Mouse (Mus musculus): ENCODE results near the gene Eml2.

Eml2 gene

GRCm38 (mm10) chr7:19202065-19202850, 26.0 kb downstream of the Eml2 start:
- DNase-seq (ENCODE audit: low spot score), result no peak

DNA sequence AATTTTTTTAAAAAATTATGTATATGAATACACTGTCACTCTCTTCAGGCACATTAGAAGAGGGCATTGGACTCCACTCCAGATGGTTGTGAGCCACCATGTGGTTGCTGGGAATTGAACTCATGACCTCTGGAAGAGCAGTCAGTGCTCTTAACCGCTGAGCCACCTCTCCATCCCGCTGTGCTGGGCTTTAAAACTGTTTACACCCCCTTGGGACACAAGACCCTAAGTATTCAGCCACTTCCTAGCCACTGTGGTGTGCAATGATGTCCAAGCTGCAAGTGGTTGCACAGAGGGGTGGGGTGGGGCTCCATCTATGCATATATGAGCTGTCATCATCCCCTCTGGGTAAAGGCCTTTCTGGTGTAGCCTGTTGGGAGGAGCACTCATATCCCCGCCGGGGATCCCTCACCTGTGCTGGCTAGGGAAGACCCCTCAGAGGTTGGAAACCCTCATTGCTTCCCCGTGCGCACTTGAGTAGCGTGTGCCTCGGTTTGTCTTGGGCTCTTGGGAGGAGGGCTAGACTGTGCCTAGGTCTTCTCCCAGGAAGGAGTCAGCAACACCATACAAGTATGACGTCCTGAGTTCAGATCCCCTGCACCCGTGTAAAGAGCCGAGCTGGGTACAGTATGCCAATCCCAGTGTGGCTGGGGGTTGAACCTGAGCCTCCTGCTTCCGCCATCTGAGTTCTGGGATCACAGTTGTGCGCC, 32.1 kb downstream of the Eml2 start:
- DNase-seq (ENCODE audit: low spot score), result no peak

GRCm38 (mm10) chr7:19208944-19209472, 32.8 kb downstream of the Eml2 start:
- DNase-seq (ENCODE audit: low spot score), result no peak

GRCm38 (mm10) chr7:19209494-19209893, 33.3 kb downstream of the Eml2 start:
- DNase-seq (ENCODE audit: low spot score), result no peak

DNA sequence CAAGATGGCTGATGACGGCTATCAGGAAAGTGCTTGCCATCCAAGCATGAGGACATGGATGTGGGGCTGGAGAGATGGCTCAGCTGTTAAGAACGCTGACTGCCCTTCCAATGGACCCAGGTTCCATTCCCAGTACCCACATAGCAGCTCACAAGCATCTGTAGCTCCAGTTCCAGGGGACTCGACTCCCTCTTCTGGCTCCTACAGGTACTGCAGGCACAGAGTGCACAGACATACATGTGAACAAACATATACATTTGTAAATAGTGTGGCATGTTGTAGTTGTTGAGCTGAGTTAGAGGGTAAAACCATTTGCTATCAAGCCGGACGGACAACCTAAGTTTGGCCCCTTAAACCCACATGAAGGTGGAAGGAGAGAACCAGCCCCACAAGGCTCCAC, 33.8 kb downstream of the Eml2 start:
- no peak for DNase-seq (ENCODE audit: low spot score)

DNA sequence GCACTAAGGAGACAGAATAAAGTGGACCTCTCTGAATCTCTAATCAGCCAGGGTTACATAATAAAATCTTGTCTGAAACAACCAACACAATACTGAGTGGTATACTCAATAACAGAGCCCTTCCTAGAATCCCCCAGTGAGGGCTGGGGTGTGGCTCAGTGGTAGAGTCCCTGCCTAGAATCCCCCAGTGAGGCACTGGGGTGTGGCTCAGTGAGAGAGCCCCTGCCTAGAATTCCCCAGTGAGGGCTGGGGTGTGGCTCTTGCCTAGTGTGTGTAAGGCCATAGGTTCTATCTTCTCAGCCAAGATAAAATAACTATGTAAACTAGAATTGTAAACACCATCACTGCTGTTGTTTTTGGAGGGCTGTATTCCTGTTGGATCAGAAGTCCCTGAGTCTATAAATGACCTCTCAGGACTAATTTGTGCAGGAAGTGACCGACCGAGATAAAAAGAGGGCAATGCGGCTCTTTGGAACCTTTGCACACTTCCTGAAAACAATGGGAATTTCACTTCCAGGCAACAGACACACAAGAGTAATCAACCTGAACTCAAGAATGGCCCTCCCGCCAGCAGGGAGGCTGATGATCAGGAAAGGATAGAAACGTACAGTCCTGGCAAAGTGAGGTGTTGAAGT, 34.9 kb downstream of the Eml2 start:
- DNase-seq (ENCODE audit: low spot score), result no peak

- DNase-seq (ENCODE audit: low spot score), result no peak
These were observed 36.0 kb downstream of the Eml2 start, which contains the start of gene Gpr4 for GRCm38 (mm10) chr7:19211996-19212755. Gene Gpr4 (plus strand): TSS chr7:19212538.

GRCm38 (mm10) chr7:19213385-19213784, 37.2 kb downstream of the Eml2 start:
- DNase-seq (ENCODE audit: low spot score), result no peak

DNA sequence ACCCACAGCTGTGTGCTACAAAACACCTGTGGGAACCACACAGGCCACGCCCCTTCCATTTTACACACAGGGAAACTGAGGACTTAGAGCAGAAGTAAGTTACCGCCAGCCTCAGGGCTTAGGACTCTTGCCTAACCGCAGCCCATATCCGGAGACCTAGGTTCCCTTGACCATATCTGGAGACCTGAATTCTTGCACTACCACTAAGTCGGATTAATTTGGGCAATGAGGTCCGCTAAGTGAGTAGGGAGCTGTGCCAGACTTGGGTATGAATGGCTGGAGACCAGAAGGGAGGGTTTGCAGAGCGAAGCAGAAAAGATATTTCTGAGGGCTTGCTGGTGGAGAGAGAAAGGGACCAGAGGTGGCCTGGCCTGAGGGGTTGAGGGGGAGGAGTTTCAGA, 38.1 kb downstream of the Eml2 start:
- DNase-seq (ENCODE audit: low spot score), result no peak

DNA sequence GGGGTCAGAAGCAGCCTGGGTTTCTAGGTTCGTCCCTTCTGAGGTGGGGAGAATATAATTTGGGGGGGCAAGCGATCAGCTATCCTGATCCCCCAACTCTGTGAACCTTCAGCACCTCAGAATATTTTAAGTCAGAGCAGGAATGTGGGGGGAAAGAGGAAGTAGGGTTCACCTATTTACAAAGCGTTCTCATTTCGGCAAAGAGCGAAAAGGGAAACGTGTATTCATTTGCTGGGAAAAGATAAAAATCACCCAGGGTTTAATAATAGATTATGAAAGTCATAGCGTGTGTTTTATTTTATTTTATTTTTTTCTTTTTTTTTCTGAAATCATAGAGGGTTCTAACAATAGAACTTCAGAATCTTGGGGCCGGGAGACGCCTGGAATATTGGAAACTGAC, 38.7 kb downstream of the Eml2 start:
- no peak for DNase-seq (ENCODE audit: low spot score)

- DNase-seq (ENCODE audit: low spot score), result no peak
These were observed 41.3 kb downstream of the Eml2 start for GRCm38 (mm10) chr7:19217492-19217891.

- DNase-seq (ENCODE audit: low spot score), result no peak
These were observed 41.7 kb downstream of the Eml2 start for GRCm38 (mm10) chr7:19217944-19218343.

GRCm38 (mm10) chr7:19220061-19220460, 43.8 kb downstream of the Eml2 start:
- DNase-seq (ENCODE audit: low spot score), result no peak

- no peak for DNase-seq (ENCODE audit: low spot score)
These were observed 46.0 kb downstream of the Eml2 start for GRCm38 (mm10) chr7:19222189-19222588.

GRCm38 (mm10) chr7:19222875-19223274, 46.7 kb downstream of the Eml2 start:
- DNase-seq (ENCODE audit: low spot score), result no peak

- no peak for DNase-seq (ENCODE audit: low spot score)
These were observed 48.7 kb downstream of the Eml2 start for GRCm38 (mm10) chr7:19224933-19225332.

DNA sequence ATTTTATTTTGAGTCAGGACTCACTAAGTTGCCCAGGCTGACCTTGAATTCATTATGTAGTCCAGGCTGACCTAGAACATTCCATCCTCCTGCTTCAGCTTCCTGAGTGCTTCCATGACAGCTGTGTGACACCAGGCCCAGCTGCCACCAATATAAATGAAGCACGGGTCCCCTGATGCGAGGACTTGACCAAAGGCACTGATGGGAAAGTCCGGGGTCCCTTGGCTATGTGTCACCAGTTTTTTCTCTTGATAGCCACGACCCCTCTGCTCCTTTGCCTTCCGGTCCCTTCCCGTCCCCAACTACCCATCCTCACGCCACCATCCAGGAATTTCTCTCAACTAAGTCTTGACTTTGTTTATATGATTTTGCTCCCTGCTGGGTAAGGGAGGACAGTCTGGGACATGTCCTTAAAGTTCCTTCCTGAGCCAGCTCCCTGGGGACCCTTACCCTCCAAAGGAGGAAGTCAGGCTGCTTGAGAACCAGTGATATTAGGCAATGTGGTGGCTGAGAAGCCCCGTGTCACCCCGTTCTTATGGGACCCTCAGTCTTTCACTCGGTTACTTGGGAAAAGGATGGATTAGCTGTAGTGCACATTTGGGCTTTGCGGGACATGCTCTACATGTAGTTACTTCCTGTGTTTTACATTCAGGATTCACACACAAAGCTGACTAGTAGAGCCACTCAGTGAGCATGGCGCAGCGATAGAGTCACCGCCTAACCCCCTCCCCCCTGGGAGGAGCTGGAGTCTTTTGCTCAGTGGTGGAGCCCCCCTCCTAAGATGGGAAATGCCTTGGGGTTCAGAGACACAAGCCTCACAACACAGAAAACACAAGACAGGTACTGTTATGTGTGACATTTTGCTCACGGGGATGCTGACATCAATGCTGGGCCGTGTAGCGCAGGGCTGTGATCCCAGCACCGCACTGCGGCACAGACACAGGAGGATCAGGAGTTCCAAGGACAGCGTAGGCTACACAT, 50.9 kb downstream of the Eml2 start:
- peak; percentile 28 for DNase-seq (ENCODE audit: low spot score)

DNA sequence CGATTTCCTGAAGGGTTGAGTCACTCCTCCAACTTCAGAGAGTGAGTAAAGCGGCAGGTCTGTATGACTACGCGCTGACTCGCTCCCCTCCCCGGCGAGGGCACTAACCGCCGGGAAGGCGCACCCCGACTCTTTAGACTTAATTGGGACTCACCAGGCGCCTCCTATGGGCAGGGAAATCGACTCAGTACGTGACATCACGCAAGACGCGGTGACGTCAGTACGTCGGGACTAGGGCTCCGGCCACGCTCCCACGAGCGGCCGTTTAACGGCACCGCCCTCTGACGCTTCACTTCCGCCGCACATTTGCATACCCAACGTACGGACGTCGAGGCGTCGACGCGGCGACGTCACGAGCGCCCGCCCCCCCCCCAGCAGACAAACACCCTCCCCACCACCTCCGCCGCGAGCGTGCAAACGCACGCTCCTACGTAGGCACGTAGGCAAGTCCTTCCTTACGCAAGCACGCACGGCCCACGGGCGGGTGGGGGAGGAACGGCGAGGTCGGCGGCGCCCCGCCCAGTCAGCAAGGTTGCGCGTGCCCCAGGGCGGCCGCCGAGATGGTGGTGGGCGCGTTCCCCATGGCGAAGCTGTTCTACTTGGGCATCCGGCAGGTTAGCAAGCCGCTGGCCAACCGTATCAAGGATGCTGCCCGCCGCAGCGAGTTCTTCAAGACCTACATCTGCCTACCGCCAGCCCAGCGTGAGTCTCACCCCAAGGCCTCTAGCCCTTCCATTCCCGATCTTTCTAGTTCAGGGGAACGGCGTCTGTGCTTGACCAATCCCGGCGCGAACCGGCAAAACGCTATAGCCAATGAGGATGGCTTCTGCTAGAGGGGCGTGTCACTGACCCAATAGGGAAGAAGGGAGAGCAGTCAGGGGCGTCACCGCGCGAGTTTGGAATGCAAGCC, 51.9 kb downstream of the Eml2 start, which contains the start of gene Opa3:
TSS of gene Opa3 (plus strand) at position 452 of the 910 bp plus-strand sequence.
- DNase-seq (ENCODE audit: low spot score), result peak; percentile 99

DNA sequence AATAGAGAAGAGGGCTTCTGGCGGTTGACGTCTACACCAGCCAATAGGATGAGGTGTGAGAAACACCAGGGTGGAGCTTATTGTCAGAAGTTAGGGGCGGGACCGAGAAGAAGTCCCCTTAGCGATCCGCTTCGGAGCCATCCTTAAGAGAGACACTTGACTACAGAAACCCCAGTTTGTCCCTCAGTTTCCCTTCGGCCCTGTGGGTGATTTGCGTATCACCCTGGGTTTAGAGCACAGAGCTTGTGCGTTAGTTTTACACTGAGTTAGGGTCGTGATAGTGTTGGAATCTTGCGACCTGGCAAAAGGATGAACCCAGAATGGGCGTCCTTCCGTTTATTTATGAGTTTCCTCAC, 52.5 kb downstream of the Eml2 start:
- DNase-seq (ENCODE audit: low spot score), result no peak

- no peak for DNase-seq (ENCODE audit: low spot score)
These were observed 53.2 kb downstream of the Eml2 start for GRCm38 (mm10) chr7:19229404-19229803.

All from left cerebral cortex, adult 11 months (tissue).